Mouse (Mus musculus): ENCODE measurements around the gene Srrd.

DNA sequence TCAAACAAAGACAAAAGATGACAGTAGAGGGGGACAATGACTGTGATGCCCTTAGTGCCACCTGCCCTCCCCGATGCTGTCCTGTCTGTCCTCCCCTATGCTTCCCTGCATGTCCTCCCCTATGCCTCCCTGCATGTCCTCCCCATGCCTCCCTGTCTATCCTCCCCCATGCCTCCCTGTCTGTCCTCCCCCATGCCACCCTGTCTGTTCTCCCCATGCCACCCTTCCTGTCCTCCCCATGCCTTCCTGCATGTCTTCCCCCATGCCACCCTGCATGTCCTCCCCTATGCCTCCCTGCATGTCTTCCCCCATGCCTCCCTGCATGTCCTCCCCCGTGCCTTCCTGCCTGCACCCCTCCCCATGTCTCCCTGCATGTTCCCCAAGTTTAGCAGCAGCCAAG, 42.7 kb downstream of the Srrd start:
- TF ChIP-seq CTCF (IDR thresholded peaks at IDR 0.05; ENCODE audit: low read depth, low read length) (no peak), POLR2AphosphoS5 (IDR thresholded peaks at IDR 0.05; ENCODE audit: insufficient replicate concordance, low read depth, low read length) (no peak), GATA1 (IDR thresholded peaks at IDR 0.05; ENCODE audit: borderline replicate concordance, low read length) (no peak), TAL1 (conservative IDR thresholded peaks at IDR 0.05; ENCODE audit: low read depth, low read length) (no peak), GATA2 (IDR thresholded peaks at IDR 0.05; ENCODE audit: borderline replicate concordance, low read depth, low read length) (no peak)
